Mouse (Mus musculus): Measurements from ENCODE around the gene Ang2. TPM values are rescaled to one million over a fixed set of nuclear protein-coding genes. Genes with fewer than 3 reads are reported as not detected.
"Not testable (repeated sequence)": the region's sequence is repeated elsewhere in the genome, so short reads cannot be mapped to it uniquely, and the experiment has no call there.

The Ang2 gene
- not detected in 2 replicates for polyA plus RNA-seq (2015; fragmentation: Nextera tagmentation; extraction: Ambion mirVana)

DNA sequence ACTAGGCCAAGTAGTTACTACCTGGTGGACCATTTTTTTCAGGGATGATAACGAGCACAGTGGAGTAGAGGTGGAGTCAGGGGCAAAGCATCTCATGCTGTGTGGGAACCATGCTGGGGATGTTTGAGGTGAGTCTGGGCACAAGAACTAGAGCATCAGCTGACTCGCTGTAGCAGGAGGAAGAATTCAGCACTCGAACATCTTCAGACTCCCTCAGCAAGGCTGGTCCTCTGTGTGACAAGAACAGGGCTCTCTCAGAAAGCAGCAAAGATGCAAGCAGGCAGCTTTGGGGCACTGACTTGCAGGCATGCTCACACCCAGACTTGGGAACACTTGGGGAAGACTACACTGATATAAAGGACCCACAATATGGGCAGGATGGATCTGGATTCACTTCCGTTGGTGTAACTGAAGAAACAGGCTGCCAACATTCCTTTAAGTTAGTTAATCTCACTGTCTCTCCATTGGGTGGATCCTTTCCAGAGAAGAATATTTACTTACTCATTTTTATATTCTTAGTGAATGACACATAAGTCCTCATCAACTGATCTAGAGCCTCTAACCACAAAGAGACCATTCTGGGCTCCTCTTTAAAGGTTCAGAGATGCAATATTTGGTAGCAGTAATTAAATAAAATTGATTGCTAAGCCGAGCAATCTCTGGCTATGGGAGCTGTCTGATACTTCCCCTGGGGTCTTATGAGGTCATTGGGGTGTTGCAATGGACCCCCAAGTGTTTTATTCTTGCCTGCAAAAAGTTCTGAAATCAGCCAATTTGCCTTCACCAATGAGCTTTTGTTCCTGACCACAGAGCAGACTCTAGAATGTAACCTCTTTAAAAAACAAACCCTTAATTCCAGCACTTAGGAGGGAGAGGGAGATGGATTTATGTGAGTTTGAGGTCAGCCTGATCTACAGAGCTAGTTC lies at the start of gene Ang2:
Gene Ang2, minus strand, starts transcription at position 51 of the 926 bp plus-strand sequence.
- Histone ChIP-seq H3K27ac (replicated peaks) (no peak within 1 kb of the TSS), H3K9ac (no peak within 1 kb of the TSS), H3K36me3 (replicated peaks) (no peaks in the 10 kb centered on the region), H3K9me3 (replicated peaks) (no peaks in the 10 kb centered on the region), H3K4me1 (replicated peaks) (no peaks in the 10 kb centered on the region), H3K27me3 (no peaks in the 10 kb centered on the region), H3K4me2 (no peak within 1 kb of the TSS), H3K4me3 (replicated peaks) (no peak within 1 kb of the TSS)
- ATAC-seq (ENCODE audit: insufficient read depth), result no peak
- 60% methylated on average over 5 of the region's 5 CpGs for WGBS (ENCODE audit: insufficient replicate concordance)

DNA sequence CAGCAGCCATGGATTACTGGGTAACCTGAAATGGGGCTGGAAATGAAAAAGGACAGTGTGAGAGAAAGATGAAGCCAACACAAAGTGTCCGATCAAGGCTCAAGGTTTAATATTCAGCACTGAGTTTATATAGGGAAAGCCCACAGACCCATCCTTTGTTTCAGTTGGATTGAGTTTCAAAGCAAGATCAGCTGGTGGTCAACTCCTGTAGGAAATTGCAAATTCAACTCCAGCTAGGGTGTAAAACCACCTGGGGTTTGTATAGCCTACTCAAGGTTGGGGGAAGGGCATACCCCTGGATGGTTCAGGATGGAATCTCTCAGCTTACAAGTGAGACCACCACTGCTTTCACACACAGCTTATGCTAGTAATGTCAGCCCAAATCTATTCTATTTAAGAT lies 48.8 kb upstream of the Ang2 start:
- H3K36me3 ChIP-seq (replicated peaks), result no peaks in the 10 kb centered on the region
- H3K27ac ChIP-seq (replicated peaks), result no peak overlapping the region
- H3K4me3 ChIP-seq (replicated peaks), result no peak overlapping the region
- 70% methylated on average over 1 of the region's 1 CpGs for WGBS (ENCODE audit: insufficient replicate concordance)
- no peaks in the 10 kb centered on the region for H3K9me3 ChIP-seq (replicated peaks)
- H3K4me2 ChIP-seq, result no peak overlapping the region
- ATAC-seq (ENCODE audit: insufficient read depth), result no peak
- H3K9ac ChIP-seq, result no peak overlapping the region
- no peaks in the 10 kb centered on the region for H3K27me3 ChIP-seq
- H3K4me1 ChIP-seq (replicated peaks), result no peaks in the 10 kb centered on the region

DNA sequence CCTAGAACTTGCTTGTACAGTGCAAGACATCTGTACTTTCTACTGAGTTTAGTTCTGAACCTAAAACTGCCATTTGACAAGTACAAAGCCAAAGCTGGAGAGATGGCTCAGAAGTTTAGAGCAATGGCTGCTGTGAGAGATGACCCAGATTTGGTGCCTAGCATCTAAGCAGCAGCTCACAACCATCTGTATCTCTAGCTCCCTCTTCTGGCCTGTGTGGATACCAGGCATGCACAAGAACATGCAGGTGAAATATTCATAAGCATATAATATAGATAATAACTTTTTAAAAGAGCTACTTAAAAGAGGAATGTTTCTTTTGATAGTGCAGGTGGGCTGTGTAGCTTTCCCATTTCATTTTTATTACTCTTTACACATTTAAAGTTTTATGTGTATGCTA lies 42.0 kb upstream of the Ang2 start:
- H3K4me3 ChIP-seq (replicated peaks), result no peak overlapping the region
- ATAC-seq (ENCODE audit: insufficient read depth), result no peak
- no peak overlapping the region for H3K27ac ChIP-seq (replicated peaks)
- H3K9me3 ChIP-seq (replicated peaks), result no peaks in the 10 kb centered on the region
- no peak overlapping the region for H3K9ac ChIP-seq
- H3K27me3 ChIP-seq, result no peaks in the 10 kb centered on the region
- no peaks in the 10 kb centered on the region for H3K36me3 ChIP-seq (replicated peaks)
- no peaks in the 10 kb centered on the region for H3K4me1 ChIP-seq (replicated peaks)
- no peak overlapping the region for H3K4me2 ChIP-seq

DNA sequence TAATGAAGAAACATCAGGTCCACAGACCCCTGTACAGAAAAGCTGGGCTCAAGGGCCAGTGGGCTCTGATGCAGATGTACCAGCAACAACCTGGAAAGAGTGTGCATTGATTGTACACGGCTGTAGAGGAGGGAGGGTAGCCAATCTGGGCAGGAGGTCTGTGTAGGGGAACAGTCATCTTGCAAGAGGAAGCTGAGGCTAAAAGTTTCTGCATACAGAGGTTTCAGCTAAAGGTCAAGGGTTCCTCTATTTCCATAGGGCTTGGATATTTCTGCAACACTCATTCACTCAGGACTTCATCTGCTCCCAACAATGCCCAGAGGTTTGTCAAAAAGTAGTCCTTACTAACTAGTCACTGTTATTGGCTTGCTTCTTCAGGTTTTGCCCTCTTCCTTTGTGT lies 38.5 kb upstream of the Ang2 start:
- H3K4me2 ChIP-seq; H3K9me3 ChIP-seq (replicated peaks); H3K27me3 ChIP-seq; H3K9ac ChIP-seq; H3K27ac ChIP-seq (replicated peaks); ATAC-seq (ENCODE audit: insufficient read depth); H3K4me1 ChIP-seq (replicated peaks); H3K36me3 ChIP-seq (replicated peaks); H3K4me3 ChIP-seq (replicated peaks): not testable (repeated sequence)
- 25% methylated on average over 1 of the region's 1 CpGs for WGBS (ENCODE audit: insufficient replicate concordance)

DNA sequence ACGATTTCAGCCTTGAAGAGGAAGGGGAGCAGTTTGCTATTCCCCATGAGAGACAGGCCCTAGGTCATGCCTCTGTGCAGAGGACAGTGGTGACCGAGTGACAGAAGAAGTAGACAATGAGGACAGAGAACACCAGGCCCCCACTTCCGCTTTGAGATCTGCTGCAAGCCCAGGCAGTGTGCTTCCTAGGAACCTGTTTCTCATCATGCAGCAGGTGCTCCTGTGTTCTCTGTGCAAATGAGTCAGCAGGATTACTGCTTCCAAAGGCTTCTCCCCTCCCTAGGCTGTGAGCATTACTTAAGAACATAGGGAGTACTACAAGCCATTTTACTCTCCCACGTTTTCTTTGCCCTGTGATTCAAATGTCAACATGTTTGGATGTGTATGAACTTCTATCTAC lies 30.7 kb upstream of the Ang2 start:
- 43% methylated on average over 4 of the region's 4 CpGs for WGBS (ENCODE audit: insufficient replicate concordance)
- H3K9me3 ChIP-seq (replicated peaks); H3K4me1 ChIP-seq (replicated peaks); H3K27ac ChIP-seq (replicated peaks); H3K4me2 ChIP-seq; ATAC-seq (ENCODE audit: insufficient read depth); H3K9ac ChIP-seq; H3K4me3 ChIP-seq (replicated peaks); H3K27me3 ChIP-seq; H3K36me3 ChIP-seq (replicated peaks): not testable (repeated sequence)

DNA sequence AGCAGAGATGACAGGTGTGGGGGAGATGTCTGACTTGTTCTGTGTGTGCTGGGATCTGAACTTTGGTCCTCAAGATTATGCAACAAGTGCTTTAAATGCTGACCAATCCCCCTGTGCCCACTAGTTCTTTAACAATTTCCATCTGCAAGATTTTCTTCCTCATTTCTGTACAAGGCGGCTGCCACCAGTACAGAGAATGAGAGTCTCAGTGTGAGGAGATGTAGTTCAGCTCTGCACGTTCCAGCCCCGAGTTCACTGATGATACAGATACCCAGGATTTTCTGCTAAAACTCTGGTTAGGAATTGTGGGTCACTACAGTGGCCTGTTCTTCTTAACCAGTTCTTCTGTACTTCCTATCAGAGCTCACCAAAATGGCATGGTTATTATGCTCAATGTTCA lies 21.1 kb upstream of the Ang2 start:
- 52% methylated on average over 3 of the region's 3 CpGs for WGBS (ENCODE audit: insufficient replicate concordance)
- not testable (repeated sequence) for H3K4me3 ChIP-seq (replicated peaks); H3K27me3 ChIP-seq; H3K9ac ChIP-seq; H3K27ac ChIP-seq (replicated peaks); H3K9me3 ChIP-seq (replicated peaks); H3K36me3 ChIP-seq (replicated peaks); H3K4me2 ChIP-seq; H3K4me1 ChIP-seq (replicated peaks); ATAC-seq (ENCODE audit: insufficient read depth)

DNA sequence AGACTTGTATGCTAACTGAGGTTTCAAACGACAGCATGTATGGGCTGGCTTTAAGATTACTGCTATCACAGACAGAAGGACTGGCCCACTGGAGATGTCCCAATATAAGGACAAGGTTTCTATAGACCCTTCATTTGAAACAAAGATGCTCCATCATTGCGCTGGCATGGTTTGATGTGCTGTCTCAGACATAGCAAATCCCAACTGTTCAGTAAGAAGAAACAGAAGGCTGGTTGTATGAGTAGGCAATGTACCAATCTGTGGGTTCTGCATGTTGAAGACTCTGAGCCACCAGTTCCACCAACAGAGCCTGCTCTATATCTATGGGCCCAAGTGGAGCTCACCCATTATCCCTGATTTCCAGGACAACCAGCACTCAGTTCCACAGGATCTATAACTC lies 4.2 kb upstream of the Ang2 start, which contains the start of gene Ear14:
Gene Ear14, plus strand, starts transcription at position 277 of the 400 bp plus-strand sequence.
- no peaks in the 10 kb centered on the region for H3K36me3 ChIP-seq (replicated peaks)
- no peak within 1 kb of the TSS for H3K27ac ChIP-seq (replicated peaks)
- no peak for ATAC-seq (ENCODE audit: insufficient read depth)
- 64% methylated on average over 2 of the region's 2 CpGs for WGBS (ENCODE audit: insufficient replicate concordance)
- no peaks in the 10 kb centered on the region for H3K4me1 ChIP-seq (replicated peaks)
- H3K27me3 ChIP-seq, result no peaks in the 10 kb centered on the region
- no peaks in the 10 kb centered on the region for H3K9me3 ChIP-seq (replicated peaks)
- no peak within 1 kb of the TSS for H3K4me3 ChIP-seq (replicated peaks)
- no peak within 1 kb of the TSS for H3K9ac ChIP-seq
- no peak within 1 kb of the TSS for H3K4me2 ChIP-seq

DNA sequence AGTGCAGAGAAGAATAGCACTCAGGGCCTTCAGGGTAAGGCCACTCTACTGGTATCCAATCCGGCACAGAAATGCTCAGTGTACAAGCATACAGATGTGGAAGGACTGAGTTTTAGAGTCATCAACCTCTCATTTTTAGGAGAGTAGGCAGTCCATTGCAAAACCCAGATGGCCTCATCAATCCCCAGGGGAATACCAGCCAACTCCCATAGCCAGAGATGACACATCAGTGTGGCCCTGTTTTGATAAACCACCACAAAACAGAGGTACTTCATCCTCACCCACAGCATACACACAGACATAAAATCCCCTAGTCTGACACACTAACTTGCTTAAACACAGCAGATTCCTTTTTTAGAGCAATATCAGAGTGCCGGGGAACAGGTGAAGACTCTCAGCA lies 1.5 kb upstream of the Ang2 start:
- Histone ChIP-seq H3K4me2 (no peak overlapping the region), H3K36me3 (replicated peaks) (no peaks in the 10 kb centered on the region), H3K27me3 (no peaks in the 10 kb centered on the region), H3K27ac (replicated peaks) (no peak overlapping the region), H3K4me1 (replicated peaks) (no peaks in the 10 kb centered on the region), H3K9ac (no peak overlapping the region), H3K4me3 (replicated peaks) (no peak overlapping the region), H3K9me3 (replicated peaks) (no peaks in the 10 kb centered on the region)
- no peak for ATAC-seq (ENCODE audit: insufficient read depth)
- 72% methylated on average over 2 of the region's 2 CpGs for WGBS (ENCODE audit: insufficient replicate concordance)

DNA sequence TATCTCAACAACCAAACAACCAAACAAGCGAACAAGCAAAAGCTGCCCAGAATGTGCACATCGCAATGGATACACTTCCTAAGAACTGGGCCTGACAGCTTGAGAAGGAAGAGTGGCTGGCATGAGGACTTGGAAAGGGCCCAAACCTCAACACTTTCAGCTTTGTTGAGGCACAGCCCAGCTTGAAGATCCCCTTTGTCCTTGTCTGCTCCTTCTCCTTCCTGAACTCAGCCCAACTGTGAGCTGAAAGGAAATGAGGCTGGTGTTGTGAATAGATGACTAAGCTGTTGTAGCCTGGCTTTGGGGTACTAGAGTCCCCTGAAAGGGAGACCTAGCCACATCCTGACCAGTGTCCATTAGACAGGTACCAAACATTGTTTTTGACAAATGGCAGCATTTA lies 1.1 kb upstream of the Ang2 start:
- Histone ChIP-seq H3K36me3 (replicated peaks) (no peaks in the 10 kb centered on the region), H3K4me3 (replicated peaks) (no peak overlapping the region), H3K27ac (replicated peaks) (no peak overlapping the region), H3K9me3 (replicated peaks) (no peaks in the 10 kb centered on the region), H3K27me3 (no peaks in the 10 kb centered on the region), H3K4me1 (replicated peaks) (no peaks in the 10 kb centered on the region), H3K9ac (no peak overlapping the region), H3K4me2 (no peak overlapping the region)
- ATAC-seq (ENCODE audit: insufficient read depth), result no peak
- 60% methylated on average over 2 of the region's 2 CpGs for WGBS (ENCODE audit: insufficient replicate concordance)

DNA sequence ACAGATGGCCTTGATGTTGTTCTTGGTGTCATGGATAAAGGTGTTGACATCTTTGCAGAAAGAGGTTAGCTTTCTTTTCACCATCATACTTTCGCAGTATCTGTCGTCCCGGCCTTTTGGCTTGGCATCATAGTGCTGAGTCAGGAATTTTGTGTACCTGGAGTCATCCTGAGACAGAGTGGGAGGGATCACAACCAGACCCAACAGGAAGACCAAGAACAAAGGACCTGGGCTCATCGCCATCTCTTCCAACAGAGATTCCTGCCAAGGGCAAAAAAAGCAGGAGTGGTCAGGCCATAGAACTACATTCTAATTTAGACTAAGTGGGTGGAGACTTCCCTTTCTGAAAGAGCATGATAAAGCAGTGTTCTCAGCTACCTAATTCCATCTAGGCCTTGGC lies 3.3 kb downstream of the Ang2 start:
- 80% methylated on average over 4 of the region's 4 CpGs for WGBS (ENCODE audit: insufficient replicate concordance)

DNA sequence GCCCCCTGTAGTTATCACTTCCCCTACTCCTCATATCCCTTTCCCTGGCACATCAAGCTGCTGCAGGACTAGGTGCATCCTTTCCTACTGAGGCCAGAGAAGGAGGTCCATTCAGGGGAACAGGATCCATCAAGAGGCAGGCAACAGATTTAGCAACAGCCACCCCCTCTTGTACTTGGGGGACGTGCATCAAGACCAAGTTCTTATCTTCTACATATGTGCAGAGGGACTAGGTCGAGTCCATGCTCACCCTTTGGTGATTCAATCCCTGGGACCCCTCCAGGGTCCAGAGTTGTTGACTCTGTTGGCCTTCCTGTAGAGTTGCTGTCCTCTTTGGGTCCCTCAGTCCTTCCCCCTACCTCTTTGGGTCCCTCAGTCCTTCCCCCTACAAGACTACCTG lies 17.9 kb downstream of the Ang2 start:
- not testable (repeated sequence) for H3K27ac ChIP-seq (replicated peaks); H3K4me2 ChIP-seq; H3K36me3 ChIP-seq (replicated peaks); ATAC-seq (ENCODE audit: insufficient read depth); H3K27me3 ChIP-seq; H3K4me3 ChIP-seq (replicated peaks); H3K4me1 ChIP-seq (replicated peaks); H3K9me3 ChIP-seq (replicated peaks); H3K9ac ChIP-seq
- WGBS (ENCODE audit: insufficient replicate concordance), result 59% methylated on average over 2 of the region's 2 CpGs

More for the DNA sequence above, 3.3 kb downstream of the Ang2 start:
- H3K9ac ChIP-seq, result no peak overlapping the region
- no peaks in the 10 kb centered on the region for H3K27me3 ChIP-seq
- no peak overlapping the region for H3K4me2 ChIP-seq
- no peak overlapping the region for H3K4me3 ChIP-seq (replicated peaks)
- no peaks in the 10 kb centered on the region for H3K36me3 ChIP-seq (replicated peaks)
- H3K27ac ChIP-seq (replicated peaks), result no peak overlapping the region
- H3K9me3 ChIP-seq (replicated peaks), result no peaks in the 10 kb centered on the region
- H3K4me1 ChIP-seq (replicated peaks), result no peaks in the 10 kb centered on the region
- no peak for ATAC-seq (ENCODE audit: insufficient read depth)

DNA sequence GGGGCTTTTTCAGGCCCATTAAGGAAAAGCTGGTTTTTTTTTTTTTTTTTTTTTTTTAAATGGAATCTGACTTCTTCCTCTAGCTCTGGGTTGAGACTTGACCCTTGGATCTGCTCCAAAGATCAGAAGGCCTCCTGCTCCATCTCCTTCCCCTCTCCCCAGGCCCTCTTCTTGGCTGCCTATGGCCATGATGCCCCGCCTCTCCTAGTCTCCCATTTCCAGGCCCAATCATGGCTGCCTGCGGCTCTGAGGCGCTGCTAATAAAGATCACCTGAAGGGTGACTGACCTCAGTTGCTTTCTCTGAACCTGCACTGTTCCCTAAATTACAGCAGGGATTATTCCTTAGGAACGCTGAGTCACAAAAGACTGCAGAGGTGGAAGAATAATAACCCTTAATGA lies 25.1 kb downstream of the Ang2 start:
- WGBS (ENCODE audit: insufficient replicate concordance), result 77% methylated on average over 4 of the region's 4 CpGs

More for the DNA sequence above, 25.1 kb downstream of the Ang2 start:
- no peaks in the 10 kb centered on the region for H3K27me3 ChIP-seq
- no peak overlapping the region for H3K4me3 ChIP-seq (replicated peaks)
- no peaks in the 10 kb centered on the region for H3K9me3 ChIP-seq (replicated peaks)
- no peak overlapping the region for H3K4me2 ChIP-seq
- no peak for ATAC-seq (ENCODE audit: insufficient read depth)
- H3K27ac ChIP-seq (replicated peaks), result no peak overlapping the region
- no peak overlapping the region for H3K9ac ChIP-seq
- H3K36me3 ChIP-seq (replicated peaks), result no peaks in the 10 kb centered on the region
- peaks cover 4% of the 10 kb centered on the region; the same call in 1 of the 2 replicates for H3K4me1 ChIP-seq (replicated peaks)
